Mouse (Mus musculus) 3T3-L1 (cell line): ENCODE results near the gene Tspan3.

Experiments
- DNase-seq: peaks from one replicate; pipeline ENCODE4 v3.0.0-alpha.2; 2015; ENCODE audit warnings: low read depth, low spot score

The Tspan3 gene

DNA sequence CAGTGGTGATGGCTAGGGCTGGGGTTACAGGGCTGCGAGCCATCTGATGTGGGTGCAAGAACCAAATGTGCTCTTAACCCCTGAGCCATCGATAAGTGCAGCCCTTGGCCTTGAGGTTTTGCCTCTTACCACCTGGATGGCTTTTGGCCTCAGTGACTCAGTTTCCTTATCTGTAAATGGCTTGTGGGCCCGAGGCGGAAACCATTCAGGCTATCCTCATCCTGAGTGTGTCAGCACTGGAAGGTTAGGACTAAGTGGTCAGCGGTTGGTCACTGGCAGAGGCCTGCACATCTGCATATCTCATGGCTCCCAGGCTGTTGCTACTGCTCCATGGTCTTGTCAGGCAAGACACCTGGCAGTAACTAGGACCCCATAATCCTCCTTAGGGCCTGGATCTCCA lies 47.2 kb downstream of the Tspan3 start:
- DNase-seq = no peak

- DNase-seq = no peak
These were observed 57.1 kb downstream of the Tspan3 start for GRCm38 (mm10) chr9:56108174-56108573.

- peak; percentile 90 for DNase-seq
These were observed 57.8 kb downstream of the Tspan3 start for GRCm38 (mm10) chr9:56107527-56107926.

GRCm38 (mm10) chr9:56106274-56107072 lies 58.8 kb downstream of the Tspan3 start:
- peak; percentile 50 for DNase-seq

GRCm38 (mm10) chr9:56104921-56105320 lies 60.4 kb downstream of the Tspan3 start:
- DNase-seq = peak; percentile 37

GRCm38 (mm10) chr9:56101022-56101421 lies 64.3 kb downstream of the Tspan3 start:
- peak; percentile 89 for DNase-seq

- DNase-seq = peak; percentile 25
These were observed 65.2 kb downstream of the Tspan3 start for GRCm38 (mm10) chr9:56100041-56100522.

DNA sequence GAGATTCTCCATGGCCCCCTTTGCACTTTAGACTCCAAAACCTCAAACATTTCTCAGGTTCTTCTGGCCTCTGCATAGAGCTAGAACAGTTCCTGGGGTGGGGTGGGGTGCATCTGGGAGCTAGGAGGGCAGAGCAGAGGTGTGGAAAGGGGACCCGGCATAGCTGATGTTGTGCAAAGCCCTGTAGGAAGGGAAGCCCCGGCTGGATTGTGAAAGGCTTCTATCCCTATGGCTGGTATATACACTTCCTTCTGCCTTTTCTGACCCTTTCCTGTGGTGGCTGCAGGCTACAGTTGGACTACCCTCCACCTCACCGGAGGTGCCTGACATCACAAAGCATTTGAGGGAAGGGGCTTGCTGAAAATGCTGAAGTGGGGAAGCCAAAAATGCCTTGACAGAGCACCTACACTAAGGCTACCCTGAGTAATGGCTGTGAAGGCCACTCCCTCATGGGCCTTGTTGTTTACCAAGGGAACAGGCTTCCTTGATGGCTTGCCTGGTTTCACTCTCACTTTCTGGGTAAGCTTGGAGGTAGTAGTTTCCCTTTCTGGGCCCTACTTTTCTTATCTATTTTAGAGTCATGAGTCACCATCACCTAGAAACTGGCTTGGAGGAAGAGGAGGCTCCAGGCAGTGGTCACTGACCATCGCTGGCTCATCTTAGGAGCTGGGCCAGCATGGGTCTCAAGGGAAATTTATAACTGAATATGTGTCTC lies 67.5 kb downstream of the Tspan3 start:
- peak; percentile 48 for DNase-seq

GRCm38 (mm10) chr9:56092102-56092501 lies 73.2 kb downstream of the Tspan3 start:
- no peak for DNase-seq

DNA sequence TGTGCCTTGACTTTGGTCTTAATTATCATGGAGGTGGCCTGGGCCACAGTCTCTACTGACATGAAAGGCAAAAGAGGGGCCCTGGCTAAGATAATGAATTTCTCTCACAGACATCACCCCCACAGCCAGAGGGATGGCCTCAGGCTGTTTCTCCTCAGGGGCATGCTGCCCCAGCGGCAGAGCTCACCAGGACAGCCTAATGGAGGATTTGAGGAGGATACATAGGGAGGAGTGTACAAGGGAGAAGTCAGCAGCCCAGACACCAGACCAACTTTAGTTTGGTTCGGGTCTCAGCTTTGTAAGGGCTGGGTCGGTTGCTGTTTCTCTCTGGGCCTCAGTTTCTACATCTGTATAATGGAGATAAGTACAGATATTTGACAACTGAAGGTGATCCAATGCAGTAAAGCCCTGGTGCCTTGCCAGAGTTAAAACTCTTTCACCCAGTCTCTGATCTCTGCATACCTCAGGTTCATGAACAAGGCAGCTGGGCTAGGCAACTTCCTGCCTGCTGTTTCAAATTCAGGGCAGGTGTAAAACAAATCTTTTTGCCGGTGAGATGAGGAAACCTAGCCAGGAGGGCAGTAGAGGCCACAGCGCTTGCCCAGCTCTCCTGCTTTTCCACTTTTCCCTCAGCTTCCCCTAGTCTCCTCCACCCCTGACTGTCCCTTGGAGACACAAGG lies 74.6 kb downstream of the Tspan3 start:
- DNase-seq = no peak

DNA sequence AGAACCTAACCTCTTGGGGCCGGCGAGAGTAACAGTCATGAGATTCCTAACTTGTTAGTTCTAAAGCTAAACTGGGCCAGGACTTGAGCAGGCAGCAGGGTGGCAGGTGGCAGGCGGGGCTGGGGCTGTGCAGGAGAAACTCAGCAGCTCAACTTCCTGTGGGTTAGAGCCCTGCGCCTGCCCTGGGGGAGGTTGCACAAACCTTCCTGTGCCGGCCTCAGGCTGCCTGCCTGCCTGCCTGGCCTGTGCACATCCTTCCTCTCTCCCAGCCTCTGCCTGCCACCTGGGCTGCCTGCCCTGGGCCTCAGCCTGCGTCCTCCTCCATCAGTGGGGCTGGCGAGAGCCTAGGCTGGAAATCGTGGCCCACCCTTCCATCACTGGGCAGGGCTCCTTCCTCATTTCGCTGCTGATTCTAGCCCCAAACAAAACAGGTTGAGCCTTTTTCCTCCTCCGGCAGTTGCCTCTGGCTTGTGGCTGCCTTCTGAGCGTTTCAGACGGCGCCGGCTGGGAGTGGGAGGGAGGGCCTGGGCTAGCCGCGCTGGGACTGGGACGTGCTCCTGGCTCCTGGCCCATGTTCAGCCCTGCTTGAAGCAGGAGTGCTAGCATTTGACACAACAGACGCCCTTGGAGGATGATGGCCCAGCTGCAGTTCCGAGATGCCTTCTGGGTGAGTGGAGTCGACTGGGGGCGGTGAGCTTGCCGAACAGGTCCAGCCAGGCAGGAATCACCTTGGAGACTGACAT lies 75.3 kb downstream of the Tspan3 start, which contains the start of gene Pstpip1:
Gene Pstpip1 (plus strand): TSS at position 185 of the 743 bp plus-strand sequence.
- DNase-seq = peak; percentile 22

DNA sequence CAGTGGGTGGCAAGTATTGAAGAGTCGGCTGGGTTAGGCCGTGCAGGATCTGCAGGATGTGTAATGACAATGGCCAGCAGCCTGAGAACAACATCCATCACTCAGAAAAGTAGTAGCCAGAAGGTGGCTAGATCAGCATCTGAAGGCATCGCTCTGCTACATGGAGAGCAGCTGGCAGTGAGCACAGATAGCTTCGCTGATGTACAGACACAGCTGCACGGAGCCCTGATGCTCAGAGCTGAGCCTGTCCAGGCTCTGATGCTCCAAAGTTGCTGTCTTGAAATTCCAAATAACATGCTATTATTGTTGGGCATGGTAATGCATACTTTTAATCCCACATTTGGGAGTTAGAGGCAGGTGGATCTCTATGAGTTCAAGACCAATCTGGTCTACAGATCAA lies 78.8 kb downstream of the Tspan3 start:
- DNase-seq = no peak
